Mouse (Mus musculus): ENCODE data around the gene Tpcn2.

Gene Tpcn2

GRCm38 (mm10) chr7:145147973-145148698, 135.7 kb downstream of the Tpcn2 start:
- no peak for DNase-seq

- no peak for DNase-seq
Observed at GRCm38 (mm10) chr7:145146252-145146930, 137.4 kb downstream of the Tpcn2 start.

- DNase-seq, result no peak
Observed at GRCm38 (mm10) chr7:145143502-145144070, 140.2 kb downstream of the Tpcn2 start.

GRCm38 (mm10) chr7:145140656-145141055, 143.2 kb downstream of the Tpcn2 start:
- no peak for DNase-seq

- DNase-seq, result no peak
Observed at GRCm38 (mm10) chr7:145139576-145139975, 144.2 kb downstream of the Tpcn2 start.

- no peak for DNase-seq
Observed at GRCm38 (mm10) chr7:145139100-145139499, 144.7 kb downstream of the Tpcn2 start.

- DNase-seq, result no peak
Observed at GRCm38 (mm10) chr7:145137871-145138270, 145.9 kb downstream of the Tpcn2 start.

- DNase-seq, result no peak
Observed at GRCm38 (mm10) chr7:145136831-145137230, 147.0 kb downstream of the Tpcn2 start.
